Mouse (Mus musculus): ENCODE measurements around the gene Nfkbia.

The Nfkbia gene

GRCm38 (mm10) chr12:55442861-55443850, 49.3 kb downstream of the Nfkbia start:
- DNase-seq (ENCODE audit: low read depth, low spot score) = no peak

- DNase-seq (ENCODE audit: low read depth, low spot score) = no peak
Measured at GRCm38 (mm10) chr12:55442245-55442644, 50.2 kb downstream of the Nfkbia start.

DNA sequence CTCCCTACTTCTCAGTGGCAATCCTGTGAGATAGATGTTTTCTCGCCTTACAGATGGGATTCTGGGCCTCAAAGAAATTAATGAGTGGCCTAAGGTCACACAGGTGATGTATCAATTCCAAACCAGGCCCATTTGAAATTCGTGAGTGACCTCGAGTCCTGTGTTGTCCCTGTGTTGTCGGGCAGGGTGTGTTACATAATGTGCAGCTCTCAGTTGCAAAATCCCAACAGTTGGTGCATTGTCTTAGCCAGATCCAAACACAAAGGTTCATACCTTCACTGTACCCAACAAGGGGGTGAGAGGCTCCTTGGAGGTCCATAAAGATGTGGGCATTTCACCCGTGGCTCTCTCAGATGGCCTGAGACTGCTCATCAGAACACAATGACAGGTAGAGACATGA, 52.0 kb downstream of the Nfkbia start:
- no peak for DNase-seq (ENCODE audit: low read depth, low spot score)

All from ZHBTc4 (cell line).